8 mouse cellular contexts compared by ENCODE assay signal in the genomic region with DNA sequence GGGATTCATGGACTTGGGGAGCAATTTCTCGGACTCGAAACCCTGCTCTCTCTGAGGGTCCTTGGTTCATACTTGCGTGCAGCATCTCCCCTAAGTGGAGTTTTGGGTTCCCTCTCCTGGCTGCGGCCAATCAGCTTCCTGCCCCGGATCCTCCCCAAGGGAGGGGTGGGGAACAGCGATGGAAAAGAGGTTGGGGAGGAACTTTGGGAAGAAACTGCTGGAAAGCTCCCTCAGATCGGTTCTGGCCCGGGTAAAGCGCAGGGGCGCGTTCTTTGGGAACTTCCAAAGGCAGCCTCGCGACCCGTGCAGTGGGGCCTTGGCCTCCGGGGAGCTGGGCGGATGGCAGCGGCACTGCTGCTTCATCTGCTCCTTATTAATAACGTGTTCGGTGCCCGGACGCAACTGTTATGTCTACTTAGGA. TPM values are rescaled to one million over a fixed set of nuclear protein-coding genes. Genes with fewer than 3 reads are reported as not detected.
A peak's percentile ranks its signal among the peaks of the same experiment; 100 is the strongest.
DNase-seq lines count a peak whose midpoint lies in the region; ATAC-seq and TF ChIP-seq lines count a peak whose summit lies in the region.

No protein-coding gene starts in this region.

- no peaks in the 10 kb centered on the region for H3K9me3 ChIP-seq in forebrain, embryonic 16.5 days (ENCODE audit: control insufficient read depth, low read length)
- no peaks in the 10 kb centered on the region for H3K9me3 ChIP-seq in hindbrain, embryonic 13.5 days
- H3K9me3 ChIP-seq in liver, postnatal 0 days (ENCODE audit: low read length): no peaks in the 10 kb centered on the region

- WGBS in forebrain, embryonic 16.5 days: under 1% methylated on average over 21 of the region's 21 CpGs
- WGBS in hindbrain, embryonic 13.5 days: under 1% methylated on average over 21 of the region's 21 CpGs
- WGBS in liver, postnatal 0 days (ENCODE audit: insufficient replicate concordance): 0% methylated on average over 21 of the region's 21 CpGs

- H3K4me1 ChIP-seq in forebrain, embryonic 16.5 days (replicated peaks; ENCODE audit: control insufficient read depth, insufficient read depth, low read length): peaks cover 37% of the 10 kb centered on the region
- peaks cover 51% of the 10 kb centered on the region for H3K4me1 ChIP-seq in hindbrain, embryonic 13.5 days (replicated peaks)
- H3K4me1 ChIP-seq in liver, postnatal 0 days (ENCODE audit: insufficient read depth): peaks cover 20% of the 10 kb centered on the region

- H3K9ac ChIP-seq in forebrain, embryonic 16.5 days (replicated peaks; ENCODE audit: low read depth, low read length): peak overlapping the region; percentile 71
- H3K9ac ChIP-seq in hindbrain, embryonic 13.5 days: peak overlapping the region; percentile 80
- H3K9ac ChIP-seq in liver, postnatal 0 days (replicated peaks): peak overlapping the region; percentile 77

- no peak for TF ChIP-seq CTCF in liver, postnatal 0 days (IDR thresholded peaks at IDR 0.05; ENCODE audit: low read depth)

- DNase-seq in lung, adult 18-20 months: peak; percentile 54 to 56
- no peak for DNase-seq in lung, postnatal 36 days
- peak; percentile 60 for DNase-seq in adrenal gland, postnatal 14 days
- peak; percentile 22 for DNase-seq in liver, postnatal 0 days
- DNase-seq in ovary, postnatal 36 days (ENCODE audit: low spot score): peak; percentile 52
- DNase-seq in spleen, postnatal 4 days (ENCODE audit: low spot score in 2 of 2): no peak

- H3K27ac ChIP-seq in forebrain, embryonic 16.5 days (ENCODE audit: low read length): peak overlapping the region; percentile 45
- peak overlapping the region; percentile 77 for H3K27ac ChIP-seq in hindbrain, embryonic 13.5 days
- H3K27ac ChIP-seq in liver, postnatal 0 days (ENCODE audit: low read depth): peak overlapping the region; percentile 82

- no peak for TF ChIP-seq EP300 in liver, postnatal 0 days (IDR thresholded peaks at IDR 0.05; ENCODE audit: low read depth)

- peak overlapping the region; percentile 83 for H3K4me2 ChIP-seq in forebrain, embryonic 16.5 days (ENCODE audit: low read length)
- peak overlapping the region; percentile 98 for H3K4me2 ChIP-seq in hindbrain, embryonic 13.5 days
- peak overlapping the region; percentile 90 for H3K4me2 ChIP-seq in liver, postnatal 0 days (ENCODE audit: low read depth, low read length)

- ATAC-seq in forebrain, embryonic 16.5 days: peak; percentile 39
- ATAC-seq in hindbrain, embryonic 13.5 days (ENCODE audit: low FRiP score): no peak
- peak; percentile 19 for ATAC-seq in liver, postnatal 0 days

- peak overlapping the region; percentile 53 for H3K4me3 ChIP-seq in forebrain, embryonic 16.5 days (replicated peaks; ENCODE audit: low read length)
- peak overlapping the region; percentile 67 for H3K4me3 ChIP-seq in hindbrain, embryonic 13.5 days
- peak overlapping the region; percentile 66 for H3K4me3 ChIP-seq in liver, postnatal 0 days (ENCODE audit: low read depth, low read length)

- no peaks in the 10 kb centered on the region for H3K27me3 ChIP-seq in forebrain, embryonic 16.5 days (replicated peaks; ENCODE audit: control insufficient read depth, insufficient read depth, low read length)
- peaks cover 14% of the 10 kb centered on the region for H3K27me3 ChIP-seq in hindbrain, embryonic 13.5 days
- peaks cover 30% of the 10 kb centered on the region for H3K27me3 ChIP-seq in liver, postnatal 0 days (ENCODE audit: insufficient read depth, low read length)

- H3K36me3 ChIP-seq in forebrain, embryonic 16.5 days (ENCODE audit: control insufficient read depth, insufficient read depth): no peaks in the 10 kb centered on the region
- H3K36me3 ChIP-seq in hindbrain, embryonic 13.5 days: no peaks in the 10 kb centered on the region
- no peaks in the 10 kb centered on the region for H3K36me3 ChIP-seq in liver, postnatal 0 days (replicated peaks; ENCODE audit: insufficient read depth, low read length)

RNA-seq across cellular contexts. Expression of gene Lrp4, which starts 1.0 kb away (rescaled TPM):
- 5.2 and 5.3 TPM in 2 replicates for total RNA-seq in adrenal gland, postnatal 14 days (2021)
- 4.5 and 5.9 TPM in 2 replicates for polyA plus RNA-seq in forebrain, embryonic 16.5 days (2015; fragmentation: Nextera tagmentation; extraction: Ambion mirVana)
- 4.3 and 5.0 TPM in 2 replicates for polyA plus RNA-seq in hindbrain, embryonic 13.5 days (2015; fragmentation: Nextera tagmentation; extraction: Ambion mirVana)
- 1.4 and 1.5 TPM in 2 replicates for polyA plus RNA-seq in liver, postnatal 0 days (2015; fragmentation: Nextera tagmentation; extraction: Ambion mirVana)

RNA-seq across cellular contexts. Expression of gene 1110051M20Rik, which starts 13.8 kb away (rescaled TPM):
- total RNA-seq in adrenal gland, postnatal 14 days (2021): 14.9 TPM in 2 replicates
- polyA plus RNA-seq in forebrain, embryonic 16.5 days (2015; fragmentation: Nextera tagmentation; extraction: Ambion mirVana): 163 and 187 TPM in 2 replicates
- polyA plus RNA-seq in hindbrain, embryonic 13.5 days (2015; fragmentation: Nextera tagmentation; extraction: Ambion mirVana): 147 and 155 TPM in 2 replicates
- 4.1 and 5.5 TPM in 2 replicates for polyA plus RNA-seq in liver, postnatal 0 days (2015; fragmentation: Nextera tagmentation; extraction: Ambion mirVana)

Comparison
In these comparisons a context has a peak if more than half of its experiments do, and no peak if none do; other contexts are left out.
1. DNase-seq: peak in lung, adult 18-20 months (2 of 2), adrenal gland, postnatal 14 days (single experiment), liver, postnatal 0 days (single experiment) and ovary, postnatal 36 days (single experiment); none in lung, postnatal 36 days (single experiment) and spleen, postnatal 4 days (0 of 2).
2. RNA of gene 1110051M20Rik, which starts 13.8 kb away (polyA plus RNA-seq): 163 to 187 TPM in forebrain, embryonic 16.5 days and 147 to 155 TPM in hindbrain, embryonic 13.5 days; 4.1 to 5.5 TPM in liver, postnatal 0 days; every median in the first group is over 10 times any median in the second.
3. Peak in every context shown above with its lines, with median percentiles within 50 percentile points of each other: H3K27ac ChIP-seq, H3K4me2 ChIP-seq, H3K4me3 ChIP-seq and H3K9ac ChIP-seq.